Mouse (Mus musculus) lung, embryonic 16.5 days (tissue): ENCODE results near the gene Agk. TPM values are rescaled to one million over a fixed set of nuclear protein-coding genes. Genes with fewer than 3 reads are reported as not detected.

Source experiments
- ATAC-seq: fragments of 200-750 bp; cut with Nextera tagmentation; 2 replicates; pipeline ENCODE4 v1.8.0; 2017; ENCODE audit warnings: low read depth, mild to moderate bottlenecking, moderate library complexity
- H3K27ac ChIP-seq: fragments of 300-500 bp; sonication (generic); 2 replicates; pipeline ENCODE4 v1.5.1; 2014; ENCODE audit warnings: mild to moderate bottlenecking, control low read depth, low read length
- H3K27me3 ChIP-seq: fragments of 300-500 bp; sonication (generic); 2 replicates; pipeline ENCODE4 v1.6.1; 2014; ENCODE audit warnings: low read depth, low read length, mixed read lengths; ENCODE audit not compliant: control insufficient read depth, insufficient read depth
- H3K36me3 ChIP-seq: fragments of 300-500 bp; sonication (generic); 2 replicates; pipeline ENCODE4 v1.6.1; 2014; ENCODE audit warnings: low read length; ENCODE audit not compliant: control insufficient read depth, insufficient read depth
- H3K4me1 ChIP-seq: fragments of 300-500 bp; sonication (generic); replicated peaks from 2 replicates; pipeline ENCODE4 v1.6.1; 2014; ENCODE audit warnings: low read length, mixed read lengths; ENCODE audit not compliant: control insufficient read depth, insufficient read depth
- H3K4me2 ChIP-seq: fragments of 300-500 bp; sonication (generic); 2 replicates; pipeline ENCODE4 v1.6.1; 2014; ENCODE audit warnings: low read depth, low read length, control low read depth
- H3K4me3 ChIP-seq: fragments of 300-500 bp; sonication (generic); 2 replicates; pipeline ENCODE4 v1.5.1; 2014; ENCODE audit warnings: mild to moderate bottlenecking, low read length, control low read depth
- H3K9ac ChIP-seq: fragments of 300-500 bp; sonication (generic); 2 replicates; pipeline ENCODE4 v1.6.1; 2014; ENCODE audit warnings: low read length, control low read depth
- H3K9me3 ChIP-seq: fragments of 300-500 bp; sonication (generic); 2 replicates; pipeline ENCODE4 v1.6.1; 2016; ENCODE audit warnings: low read length; ENCODE audit not compliant: control insufficient read depth
- WGBS: fragments of 180-500 bp; shearing (Covaris S2); extraction: QIAGEN DNeasy Blood & Tissue Kit; methylation state at CpG from one replicate; pipeline ENCODE4 v1.1.7; 2014; 5-methylcytosine and 5-hydroxymethylcytosine counted together
- polyA plus RNA-seq: library from polyadenylated mRNA; unstranded; fragments of >200 nt; fragmentation: Nextera tagmentation; extraction: Ambion mirVana; gene quantifications from 2 replicates; pipeline ENCODE4 v1.2.1, GENCODE M21; 2015

Gene Agk
- polyA plus RNA-seq, 1 experiment from 2014 or later, result 38.3 TPM

DNA sequence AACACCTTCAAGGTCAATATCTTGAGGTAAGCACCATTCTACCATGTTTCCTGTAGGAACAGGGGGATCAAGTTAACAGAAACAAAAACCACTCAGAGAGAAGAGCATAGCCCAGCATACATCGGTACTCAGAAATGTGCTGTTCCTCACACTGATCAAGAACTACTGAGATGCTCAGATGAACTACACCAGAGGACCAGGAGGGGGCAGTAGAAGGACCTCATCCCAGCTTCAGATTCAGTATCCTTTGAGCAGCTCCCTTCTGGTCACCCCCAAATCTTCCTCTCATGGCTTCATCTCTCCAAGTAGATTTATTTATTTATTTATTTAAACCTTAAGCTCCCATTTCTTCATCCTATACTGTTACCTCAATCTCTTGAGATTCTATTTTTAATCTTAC lies 98.8 kb downstream of the Agk start:
- 47% methylated on average over 1 of the region's 1 CpGs for WGBS
- Histone ChIP-seq H3K4me3 (no peak overlapping the region), H3K9ac (no peak overlapping the region), H3K9me3 (no peaks in the 10 kb centered on the region), H3K4me1 (no peaks in the 10 kb centered on the region), H3K36me3 (0 out of 2 replicates have a peak, but pooled peaks cover 3% of the 10 kb centered on the region), H3K4me2 (no peak overlapping the region), H3K27ac (no peak overlapping the region), H3K27me3 (no peaks in the 10 kb centered on the region)
- ATAC-seq, result no peak

DNA sequence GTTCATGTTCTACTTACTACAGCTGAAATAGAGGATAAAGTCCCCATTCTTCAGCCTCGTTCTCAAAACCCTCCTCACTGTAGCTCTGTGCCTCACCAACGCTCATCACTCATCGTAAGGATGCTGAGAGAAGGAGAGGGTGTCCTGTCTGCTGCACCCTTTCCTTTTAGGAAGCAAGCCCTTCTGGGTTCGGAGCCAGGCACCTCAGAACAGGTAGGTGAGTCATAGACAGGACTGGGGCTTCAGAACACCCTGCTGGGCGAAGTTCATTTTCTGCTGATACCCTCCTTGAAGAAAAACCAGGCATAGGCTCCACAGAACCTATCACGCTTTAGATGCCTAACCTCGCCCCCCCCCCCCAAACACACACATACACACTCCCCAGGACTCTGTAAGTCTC lies 102.5 kb downstream of the Agk start:
- H3K4me2 ChIP-seq, result no peak overlapping the region
- no peaks in the 10 kb centered on the region for H3K9me3 ChIP-seq
- no peak overlapping the region for H3K9ac ChIP-seq
- 83% methylated on average over 7 of the region's 7 CpGs for WGBS
- no peak for ATAC-seq
- no peak overlapping the region for H3K4me3 ChIP-seq
- 0 out of 2 replicates have a peak, but pooled peaks cover 2% of the 10 kb centered on the region for H3K36me3 ChIP-seq
- no peak overlapping the region for H3K27ac ChIP-seq
- H3K27me3 ChIP-seq, result no peaks in the 10 kb centered on the region
- peaks cover 3% of the 10 kb centered on the region; the same call in 1 of the 2 replicates for H3K4me1 ChIP-seq

- ATAC-seq, result no peak
Measured at GRCm38 (mm10) chr6:40428696-40429095, 103.7 kb downstream of the Agk start.

DNA sequence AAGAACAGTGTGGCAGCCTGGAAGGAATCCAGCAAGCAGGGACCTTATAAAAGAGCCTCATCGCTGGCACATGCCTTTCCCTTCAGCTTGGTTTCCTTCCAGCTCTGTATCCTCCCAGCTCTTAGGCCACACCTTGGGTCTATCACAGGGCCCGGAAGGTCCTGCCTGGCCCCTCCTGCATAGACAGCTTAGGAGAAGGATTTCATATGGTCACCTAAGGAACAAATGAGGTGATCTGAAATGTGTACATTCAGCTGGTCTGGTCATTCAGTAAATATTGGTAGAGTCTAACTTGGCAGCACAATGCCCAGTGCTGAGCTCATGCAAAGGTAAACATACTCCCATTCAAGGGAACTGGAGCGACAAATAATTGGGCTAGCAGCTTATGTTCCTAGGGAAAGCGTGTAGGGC lies 104.6 kb downstream of the Agk start:
- Histone ChIP-seq H3K36me3 (no peaks in the 10 kb centered on the region), H3K9ac (no peak overlapping the region), H3K27me3 (no peaks in the 10 kb centered on the region), H3K27ac (peak overlapping the region; percentile 38; the same call in 1 of the 2 replicates), H3K4me2 (no peak overlapping the region), H3K4me1 (peaks cover 4% of the 10 kb centered on the region), H3K9me3 (no peaks in the 10 kb centered on the region), H3K4me3 (no peak overlapping the region)
- 47% methylated on average over 4 of the region's 4 CpGs for WGBS
- ATAC-seq, result peak; percentile 76

More at GRCm38 (mm10) chr6:40428696-40429095, 103.7 kb downstream of the Agk start:
- no peaks in the 10 kb centered on the region for H3K9me3 ChIP-seq
- H3K9ac ChIP-seq, result no peak overlapping the region
- H3K27me3 ChIP-seq, result no peaks in the 10 kb centered on the region
- peaks cover 3% of the 10 kb centered on the region; the same call in 1 of the 2 replicates for H3K4me1 ChIP-seq
- H3K36me3 ChIP-seq, result no peaks in the 10 kb centered on the region
- no peak overlapping the region for H3K4me3 ChIP-seq
- H3K4me2 ChIP-seq, result no peak overlapping the region
- no peak overlapping the region for H3K27ac ChIP-seq
- WGBS, result 57% methylated on average over 3 of the region's 3 CpGs

DNA sequence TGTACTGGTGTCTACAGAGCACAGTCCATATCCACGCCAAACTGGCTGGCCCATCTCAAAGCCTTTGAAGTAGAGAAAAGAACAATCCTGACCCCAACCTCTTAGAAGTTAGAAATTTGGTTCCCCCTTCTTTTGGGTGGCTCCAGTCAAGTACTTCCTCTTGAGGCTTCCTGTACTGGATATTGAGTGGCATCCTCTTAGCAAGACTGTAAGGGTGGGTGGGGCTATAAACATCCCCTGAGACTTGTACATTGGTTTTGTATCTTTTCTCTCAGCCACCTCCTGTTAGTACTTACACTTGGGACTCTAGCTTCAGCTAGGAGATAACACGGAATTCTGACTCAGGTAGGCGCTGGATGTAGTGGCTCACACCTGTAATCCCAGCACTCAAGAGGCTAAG lies 105.3 kb downstream of the Agk start:
- no peaks in the 10 kb centered on the region for H3K9me3 ChIP-seq
- no peak overlapping the region for H3K9ac ChIP-seq
- peaks cover 9% of the 10 kb centered on the region for H3K4me1 ChIP-seq
- H3K4me3 ChIP-seq, result no peak overlapping the region
- no peak overlapping the region for H3K4me2 ChIP-seq
- H3K27me3 ChIP-seq, result no peaks in the 10 kb centered on the region
- H3K27ac ChIP-seq, result no peak overlapping the region
- ATAC-seq, result no peak
- 67% methylated on average over 3 of the region's 3 CpGs for WGBS
- H3K36me3 ChIP-seq, result no peaks in the 10 kb centered on the region

GRCm38 (mm10) chr6:40430878-40431277 lies 105.9 kb downstream of the Agk start:
- no peaks in the 10 kb centered on the region for H3K27me3 ChIP-seq
- H3K9me3 ChIP-seq, result no peaks in the 10 kb centered on the region
- no peak overlapping the region for H3K4me2 ChIP-seq
- WGBS, result 53% methylated on average over 3 of the region's 3 CpGs
- no peak overlapping the region for H3K27ac ChIP-seq
- ATAC-seq, result no peak
- H3K9ac ChIP-seq, result no peak overlapping the region
- no peak overlapping the region for H3K4me3 ChIP-seq
- H3K4me1 ChIP-seq, result peaks cover 9% of the 10 kb centered on the region
- no peaks in the 10 kb centered on the region for H3K36me3 ChIP-seq

- 58% methylated on average over 4 of the region's 4 CpGs for WGBS
- no peak for ATAC-seq
- H3K36me3 ChIP-seq, result no peaks in the 10 kb centered on the region
Measured at GRCm38 (mm10) chr6:40431356-40431755, 106.4 kb downstream of the Agk start.

GRCm38 (mm10) chr6:40431812-40432211 lies 106.8 kb downstream of the Agk start:
- Histone ChIP-seq H3K4me1 (peaks cover 9% of the 10 kb centered on the region), H3K27me3 (no peaks in the 10 kb centered on the region), H3K9ac (no peak overlapping the region), H3K9me3 (no peaks in the 10 kb centered on the region), H3K4me3 (no peak overlapping the region), H3K36me3 (no peaks in the 10 kb centered on the region), H3K27ac (no peak overlapping the region), H3K4me2 (no peak overlapping the region)
- ATAC-seq, result no peak

More at GRCm38 (mm10) chr6:40431356-40431755, 106.4 kb downstream of the Agk start:
- Histone ChIP-seq H3K9me3 (no peaks in the 10 kb centered on the region), H3K4me2 (no peak overlapping the region), H3K27ac (no peak overlapping the region), H3K4me1 (peaks cover 9% of the 10 kb centered on the region), H3K27me3 (no peaks in the 10 kb centered on the region), H3K4me3 (no peak overlapping the region), H3K9ac (no peak overlapping the region)

- no peaks in the 10 kb centered on the region for H3K27me3 ChIP-seq
- H3K9ac ChIP-seq, result no peak overlapping the region
- no peaks in the 10 kb centered on the region for H3K9me3 ChIP-seq
- peaks cover 9% of the 10 kb centered on the region for H3K4me1 ChIP-seq
- no peak for ATAC-seq
- H3K4me2 ChIP-seq, result no peak overlapping the region
- no peaks in the 10 kb centered on the region for H3K36me3 ChIP-seq
- WGBS, result 80% methylated on average over 17 of the region's 17 CpGs
- no peak overlapping the region for H3K27ac ChIP-seq
- H3K4me3 ChIP-seq, result no peak overlapping the region
Measured at GRCm38 (mm10) chr6:40432346-40433275, 107.6 kb downstream of the Agk start.
